Mouse (Mus musculus) heart, postnatal 0 days (tissue): ENCODE measurements around the gene Ccdc107. TPM values are rescaled to one million over a fixed set of nuclear protein-coding genes. Genes with fewer than 3 reads are reported as not detected.

Source experiments
- ATAC-seq: fragments of 200-750 bp; cut with Nextera tagmentation; 2 replicates; pipeline ENCODE4 v1.8.0; 2017; ENCODE audit warnings: low read depth, moderate number of reproducible peaks, moderate library complexity; ENCODE audit not compliant: insufficient read depth
- DNase-seq: peaks from one replicate; pipeline ENCODE4 v3.0.0-alpha.2; 2016; ENCODE audit warnings: low spot score
- H3K27ac ChIP-seq: fragments of 300-500 bp; sonication (generic); 2 replicates; pipeline ENCODE4 v1.5.1; 2014; ENCODE audit warnings: low read depth, mild to moderate bottlenecking
- H3K27me3 ChIP-seq: fragments of 300-500 bp; sonication (generic); 2 replicates; pipeline ENCODE4 v1.6.1; 2014; ENCODE audit warnings: low read length, mixed read lengths; ENCODE audit not compliant: control insufficient read depth, insufficient read depth
- H3K36me3 ChIP-seq: fragments of 300-500 bp; sonication (generic); replicated peaks from 2 replicates; pipeline ENCODE4 v1.6.1; 2014; ENCODE audit warnings: low read length, mixed read lengths; ENCODE audit not compliant: control insufficient read depth, insufficient read depth
- H3K4me1 ChIP-seq: fragments of 300-500 bp; sonication (generic); 2 replicates; pipeline ENCODE4 v1.6.1; 2014; ENCODE audit warnings: antibody characterized with exemption; ENCODE audit not compliant: control insufficient read depth, insufficient read depth
- H3K4me2 ChIP-seq: fragments of 300-500 bp; sonication (generic); 2 replicates; pipeline ENCODE4 v1.6.1; 2014; ENCODE audit warnings: low read depth, mild to moderate bottlenecking, low read length, moderate library complexity
- H3K4me3 ChIP-seq: fragments of 300-500 bp; sonication (generic); 2 replicates; pipeline ENCODE4 v1.5.1; 2014; ENCODE audit warnings: low read depth, low read length
- H3K9ac ChIP-seq: fragments of 300-500 bp; sonication (generic); replicated peaks from 2 replicates; pipeline ENCODE4 v1.6.1; 2014; ENCODE audit warnings: low read depth, low read length, mixed read lengths
- H3K9me3 ChIP-seq: fragments of 300-500 bp; sonication (generic); replicated peaks from 2 replicates; pipeline ENCODE4 v1.6.1; 2016; ENCODE audit warnings: low read length; ENCODE audit not compliant: control insufficient read depth
- CTCF ChIP-seq: IDR thresholded peaks from 2 replicates; pipeline ENCODE4 v1.5.1; 2016; ENCODE audit warnings: antibody characterized with exemption, control low read depth, low read depth
- EP300 ChIP-seq: IDR thresholded peaks from 2 replicates; pipeline ENCODE4 v1.6.1; 2016; ENCODE audit warnings: antibody characterized with exemption, low read depth
- WGBS: fragments of 180-500 bp; shearing (Covaris S2); extraction: QIAGEN DNeasy Blood & Tissue Kit; methylation state at CpG from one replicate; pipeline ENCODE4 v1.1.7; 2014; 5-methylcytosine and 5-hydroxymethylcytosine counted together
- polyA plus RNA-seq: library from polyadenylated mRNA; unstranded; fragments of >200 nt; fragmentation: Nextera tagmentation; extraction: Ambion mirVana; gene quantifications from 2 replicates; pipeline ENCODE4 v1.2.1, GENCODE M21; 2015
- total RNA-seq: library from RNA; depleted of rRNA; stranded (reverse); fragments of >200 nt; gene quantifications from 2 replicates; pipeline ENCODE4 v1.2.3, GENCODE M21; 2014; ENCODE audit warnings: low replicate concordance; rRNA removed

Ccdc107 gene
- total RNA-seq (26.6 and 44.0 TPM in 2 replicates), polyA plus RNA-seq (81.7 and 82.4 TPM in 2 replicates)

GRCm38 (mm10) chr4:43492821-43493185 lies at the start of gene Ccdc107:
Gene Ccdc107 (plus strand): TSS chr4:43492900.
- Histone ChIP-seq H3K27ac (peak within 1 kb of the TSS; percentile 92), H3K27me3 (no peaks in the 10 kb centered on the region), H3K36me3 (peaks cover 15% of the 10 kb centered on the region), H3K4me2 (peak within 1 kb of the TSS; percentile 82), H3K4me3 (peak within 1 kb of the TSS; percentile 91), H3K4me1 (peaks cover 16% of the 10 kb centered on the region), H3K9me3 (no peaks in the 10 kb centered on the region), H3K9ac (peak within 1 kb of the TSS; percentile 90)
- TF ChIP-seq CTCF, result no peak
- peak; percentile 86 for TF ChIP-seq EP300
- WGBS, result under 1% methylated on average over 25 of the region's 25 CpGs
- DNase-seq (peak; percentile 98), ATAC-seq (peak; percentile 98)

- Histone ChIP-seq H3K4me1 (0 out of 2 replicates have a peak, but pooled peaks cover 8% of the 10 kb centered on the region), H3K27me3 (no peaks in the 10 kb centered on the region), H3K36me3 (peaks cover 37% of the 10 kb centered on the region), H3K4me3 (peak overlapping the region; percentile 92), H3K9me3 (no peaks in the 10 kb centered on the region), H3K9ac (peak overlapping the region; percentile 98), H3K27ac (peak overlapping the region; percentile 97), H3K4me2 (peak overlapping the region; percentile 99)
- ATAC-seq, result peak; percentile 4; the same call in 1 of the 2 replicates
- TF ChIP-seq CTCF (no peak), EP300 (no peak)
- DNase-seq, result no peak
- 3% methylated on average over 27 of the region's 28 CpGs for WGBS
These were observed 49.2 kb upstream of the Ccdc107 start for GRCm38 (mm10) chr4:43443511-43443910.

GRCm38 (mm10) chr4:43447251-43447650 lies 45.4 kb upstream of the Ccdc107 start:
- 87% methylated on average over 13 of the region's 13 CpGs for WGBS

GRCm38 (mm10) chr4:43448554-43448953 lies 44.1 kb upstream of the Ccdc107 start:
- DNase-seq, result no peak
- H3K27ac ChIP-seq, result no peak overlapping the region
- WGBS, result 80% methylated on average over 3 of the region's 3 CpGs
- peaks cover 25% of the 10 kb centered on the region for H3K27me3 ChIP-seq
- no peak for ATAC-seq
- peaks cover 37% of the 10 kb centered on the region for H3K36me3 ChIP-seq
- H3K9ac ChIP-seq, result no peak overlapping the region
- TF ChIP-seq EP300 (no peak), CTCF (no peak)
- no peak overlapping the region for H3K4me3 ChIP-seq
- peaks cover 13% of the 10 kb centered on the region; the same call in 1 of the 2 replicates for H3K4me1 ChIP-seq
- H3K9me3 ChIP-seq, result no peaks in the 10 kb centered on the region
- no peak overlapping the region for H3K4me2 ChIP-seq

More at GRCm38 (mm10) chr4:43447251-43447650, 45.4 kb upstream of the Ccdc107 start:
- no peak overlapping the region for H3K27ac ChIP-seq
- no peak for DNase-seq
- no peak overlapping the region for H3K9ac ChIP-seq
- H3K4me1 ChIP-seq, result peaks cover 11% of the 10 kb centered on the region; the same call in 1 of the 2 replicates
- peaks cover 37% of the 10 kb centered on the region for H3K36me3 ChIP-seq
- no peak for ATAC-seq
- H3K4me2 ChIP-seq, result no peak overlapping the region
- TF ChIP-seq EP300, result no peak
- H3K4me3 ChIP-seq, result no peak overlapping the region
- no peaks in the 10 kb centered on the region for H3K9me3 ChIP-seq
- H3K27me3 ChIP-seq, result peaks cover 12% of the 10 kb centered on the region; the same call in 1 of the 2 replicates

- H3K36me3 ChIP-seq, result peaks cover 12% of the 10 kb centered on the region
- H3K4me2 ChIP-seq, result no peak overlapping the region
- DNase-seq, result no peak
- H3K9me3 ChIP-seq, result no peaks in the 10 kb centered on the region
- H3K27me3 ChIP-seq, result peaks cover 46% of the 10 kb centered on the region
- no peak for ATAC-seq
- H3K27ac ChIP-seq, result no peak overlapping the region
- H3K9ac ChIP-seq, result no peak overlapping the region
- WGBS, result 34% methylated on average over 11 of the region's 11 CpGs
- H3K4me1 ChIP-seq, result peaks cover 9% of the 10 kb centered on the region; the same call in 1 of the 2 replicates
- TF ChIP-seq CTCF (no peak), EP300 (no peak)
- no peak overlapping the region for H3K4me3 ChIP-seq
These were observed 40.4 kb upstream of the Ccdc107 start for GRCm38 (mm10) chr4:43452315-43452714.

GRCm38 (mm10) chr4:43453413-43453812 lies 39.3 kb upstream of the Ccdc107 start:
- Histone ChIP-seq H3K36me3 (0 out of 2 replicates have a peak, but pooled peaks cover under 1% of the 10 kb centered on the region), H3K4me3 (peak overlapping the region; percentile 30), H3K4me2 (peak overlapping the region; percentile 57), H3K27me3 (peaks cover 48% of the 10 kb centered on the region), H3K9me3 (no peaks in the 10 kb centered on the region), H3K4me1 (peaks cover 9% of the 10 kb centered on the region; the same call in 1 of the 2 replicates), H3K9ac (no peak overlapping the region), H3K27ac (no peak overlapping the region)
- TF ChIP-seq CTCF (no peak), EP300 (no peak)
- WGBS, result 3% methylated on average over 18 of the region's 18 CpGs
- DNase-seq, result no peak
- no peak for ATAC-seq
